Mouse (Mus musculus) kidney, adult 9 months (tissue): Measurements from ENCODE around the gene March4.

Experiments used
- DNase-seq: peaks from one replicate; pipeline ENCODE4 v3.0.0; 2022

Gene March4

GRCm38 (mm10) chr1:72536611-72537351, at the start of gene March4:
Gene March4 (minus strand): TSS chr1:72536930.
- peak; percentile 24 for DNase-seq

DNA sequence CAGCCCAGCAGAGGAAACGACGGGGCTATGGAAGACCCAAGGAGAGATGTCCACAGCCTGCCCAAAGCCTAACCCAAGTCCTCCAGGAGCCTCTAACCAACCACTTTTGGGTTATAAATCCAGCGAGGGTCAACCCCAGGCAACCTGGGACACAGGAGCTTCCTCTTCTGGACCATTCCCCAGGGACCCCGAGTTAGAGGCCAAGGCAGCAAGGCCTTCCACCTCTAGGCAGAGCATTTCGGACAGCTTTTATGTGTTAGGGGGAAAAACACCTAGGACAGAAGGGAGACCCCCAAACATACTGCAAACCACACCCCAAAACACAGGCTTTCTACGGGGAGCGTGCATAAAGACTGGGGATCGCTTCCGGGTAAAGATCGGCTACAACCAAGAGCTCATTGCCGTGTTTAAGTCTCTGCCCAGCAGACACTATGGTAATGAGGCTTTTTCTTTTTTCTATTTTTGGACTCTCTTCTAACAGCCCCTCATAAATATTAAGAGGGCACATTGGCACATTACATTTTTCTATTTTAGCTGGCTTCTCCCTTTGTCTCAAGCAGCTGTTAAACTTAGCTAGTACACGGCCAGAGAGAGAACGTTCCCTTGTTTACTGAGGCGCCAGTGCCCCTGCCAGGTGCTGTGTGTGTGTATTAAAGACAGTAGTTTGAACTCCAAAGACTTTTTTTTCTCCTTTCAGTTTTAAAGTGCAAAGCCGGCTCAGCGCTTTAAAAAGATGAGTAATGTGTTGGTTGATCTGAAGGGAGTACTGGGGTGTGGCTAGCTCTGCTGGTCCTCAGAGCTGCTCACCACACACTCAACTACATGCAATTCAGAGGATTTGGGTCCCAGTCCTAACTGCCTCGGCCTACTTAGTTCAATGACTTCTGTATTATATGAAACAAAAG, 49.5 kb upstream of the March4 start:
- DNase-seq = no peak

GRCm38 (mm10) chr1:72583906-72584305, 47.2 kb upstream of the March4 start:
- DNase-seq = no peak

- peak; percentile 99 for DNase-seq
Observed at GRCm38 (mm10) chr1:72582947-72583731, 46.4 kb upstream of the March4 start, which contains the start of gene Smarcal1. Gene Smarcal1 (plus strand): TSS chr1:72583251.

DNA sequence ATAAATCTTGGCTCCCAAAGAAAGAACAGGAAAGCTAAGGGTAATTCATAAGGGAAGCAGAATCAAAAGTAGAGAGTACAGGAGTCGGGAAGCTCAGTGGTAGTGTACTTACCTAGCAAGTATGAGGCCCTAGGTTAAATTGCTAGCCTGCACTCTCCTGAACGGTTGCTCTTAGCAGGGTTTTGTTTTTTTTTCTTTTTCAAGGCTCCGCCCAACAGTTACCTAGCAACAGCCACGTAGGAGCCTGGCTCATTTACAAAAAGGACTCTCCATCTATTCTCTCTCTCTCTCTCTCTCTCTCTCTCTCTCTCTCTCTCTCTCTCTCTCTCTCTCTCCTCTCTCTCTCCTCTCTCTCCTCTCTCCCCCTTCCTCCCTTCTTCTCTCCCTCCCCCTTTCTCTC, 42.1 kb upstream of the March4 start:
- no peak for DNase-seq

DNA sequence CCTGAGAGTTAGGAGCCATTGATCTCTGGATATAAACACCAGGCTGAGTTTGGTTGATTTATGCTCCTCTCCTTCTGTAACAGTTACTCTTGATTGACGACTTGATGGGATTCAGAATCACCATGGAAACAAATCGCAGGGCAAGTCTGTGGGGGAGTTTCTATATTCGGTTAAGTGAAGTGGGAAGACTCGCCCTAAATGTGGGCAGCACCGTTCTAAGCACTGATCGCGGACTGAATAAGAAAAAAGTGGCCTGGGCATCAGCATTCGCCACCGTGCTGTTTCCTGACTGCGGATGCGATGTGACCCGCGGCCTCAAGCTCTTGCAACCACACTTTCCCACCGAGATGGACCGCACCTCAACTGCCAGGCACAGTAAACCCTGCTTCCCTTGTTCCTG, 41.6 kb upstream of the March4 start:
- DNase-seq = no peak

GRCm38 (mm10) chr1:72577481-72577922, 40.8 kb upstream of the March4 start:
- no peak for DNase-seq

DNA sequence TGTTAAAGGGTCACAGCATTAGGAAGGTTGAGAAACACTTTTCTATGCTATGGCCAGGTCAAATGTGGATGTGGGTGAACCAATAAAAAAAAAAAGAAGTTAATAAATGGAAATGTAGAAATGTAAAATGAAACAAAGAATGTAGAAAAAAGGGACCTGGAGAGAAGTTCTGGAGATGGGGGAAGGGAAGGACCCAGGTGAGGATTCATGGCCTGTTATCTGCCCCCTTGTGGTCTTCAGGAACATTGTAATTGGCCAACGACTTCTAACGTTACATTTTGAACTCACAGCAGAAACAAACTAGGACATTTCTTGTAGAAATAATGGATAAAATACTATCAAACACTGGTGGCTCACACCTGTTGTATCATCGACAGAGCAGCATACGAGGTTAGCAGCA, 38.4 kb upstream of the March4 start:
- DNase-seq = no peak

GRCm38 (mm10) chr1:72574608-72575007, 37.9 kb upstream of the March4 start:
- DNase-seq = no peak

GRCm38 (mm10) chr1:72574047-72574446, 37.3 kb upstream of the March4 start:
- no peak for DNase-seq

DNA sequence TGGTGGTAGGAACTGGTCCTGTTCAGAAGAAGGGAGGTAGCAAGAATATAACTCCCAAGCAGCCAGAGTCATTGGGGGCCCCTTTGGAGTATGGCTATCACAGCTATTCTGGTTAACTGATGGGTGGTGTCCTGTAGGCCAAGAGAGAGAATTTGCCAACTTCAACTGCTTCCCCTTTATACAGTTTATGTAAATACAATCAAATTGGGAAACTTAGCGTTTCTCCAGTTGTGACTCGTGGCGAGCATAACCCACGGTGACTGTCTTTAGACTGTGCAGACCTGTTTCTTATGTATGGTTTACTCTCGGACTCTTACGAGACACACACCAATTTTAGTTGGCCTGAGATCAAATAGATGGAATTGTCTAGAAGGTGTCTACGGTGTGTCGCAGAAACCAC, 32.0 kb upstream of the March4 start:
- no peak for DNase-seq

DNA sequence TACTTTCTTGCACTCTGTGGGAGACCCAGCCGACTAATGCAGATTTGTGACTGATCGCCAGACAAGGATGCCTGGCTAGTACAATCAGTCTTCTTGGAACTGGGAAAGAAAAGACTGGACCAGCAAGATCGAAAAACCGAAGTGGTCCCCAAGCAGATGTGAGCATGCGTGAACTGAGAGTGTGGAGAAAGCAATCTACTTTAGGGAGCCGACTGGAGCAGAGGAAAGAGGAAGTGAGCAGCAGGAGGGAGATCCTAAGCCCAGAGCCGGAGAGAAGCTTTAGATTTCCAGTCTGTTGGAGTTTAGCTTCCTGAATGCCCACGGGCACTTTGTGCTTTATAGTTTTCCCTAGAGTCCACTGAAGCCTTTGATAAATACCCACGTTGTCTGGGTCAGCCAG, 30.3 kb upstream of the March4 start:
- no peak for DNase-seq

DNA sequence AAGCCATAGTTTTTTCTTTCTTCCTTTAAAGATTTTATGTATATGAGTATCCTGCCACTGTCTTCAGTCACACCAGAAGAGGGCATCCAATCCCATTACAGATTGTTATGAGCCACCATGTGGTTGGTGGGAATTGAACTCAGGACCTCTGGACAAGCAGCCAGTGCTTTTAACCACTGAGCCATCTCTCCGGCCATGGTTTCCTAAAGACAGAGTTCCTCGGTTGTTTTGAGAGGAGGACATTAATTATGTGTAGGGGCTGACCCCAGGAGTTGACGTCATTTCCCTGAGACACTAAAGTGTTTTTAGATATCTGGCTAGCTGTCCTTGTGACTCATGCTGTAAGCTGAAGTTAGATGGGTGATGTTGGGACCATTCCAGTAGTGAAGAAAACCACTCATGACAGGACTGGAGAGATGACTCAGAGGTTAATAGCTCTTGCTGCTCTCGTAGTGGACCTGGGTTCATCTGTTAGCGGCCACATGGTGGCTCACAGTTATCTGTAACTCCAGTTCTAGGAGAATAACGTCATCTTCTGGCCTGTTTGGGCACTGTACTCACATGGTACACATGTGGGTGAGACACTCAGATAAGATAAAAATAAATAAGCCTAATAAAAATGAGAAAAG, 27.7 kb upstream of the March4 start:
- peak; percentile 22 for DNase-seq

GRCm38 (mm10) chr1:72558625-72559024, 21.9 kb upstream of the March4 start:
- no peak for DNase-seq

DNA sequence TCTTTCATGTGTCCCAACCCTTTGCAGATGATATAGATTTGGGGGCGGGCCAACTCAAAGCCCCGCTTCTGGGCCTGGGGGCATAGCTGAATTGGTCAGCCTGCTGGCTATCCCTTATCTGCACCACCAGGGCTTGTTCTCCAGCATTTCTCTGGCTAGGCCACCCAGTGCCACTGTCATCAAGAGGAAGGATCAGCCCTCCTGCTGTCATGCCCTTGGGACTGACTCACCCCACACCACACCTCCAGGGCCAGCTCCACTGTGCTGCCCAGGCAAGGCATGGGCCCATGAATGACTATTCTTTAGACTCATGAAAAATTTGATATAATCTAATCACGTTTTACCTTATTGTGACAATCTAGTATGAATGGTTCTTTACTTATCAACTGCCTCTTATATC, 19.7 kb upstream of the March4 start:
- no peak for DNase-seq

- no peak for DNase-seq
Observed at GRCm38 (mm10) chr1:72550317-72550716, 13.6 kb upstream of the March4 start.

GRCm38 (mm10) chr1:72538266-72538665, 1.5 kb upstream of the March4 start:
- DNase-seq = no peak

DNA sequence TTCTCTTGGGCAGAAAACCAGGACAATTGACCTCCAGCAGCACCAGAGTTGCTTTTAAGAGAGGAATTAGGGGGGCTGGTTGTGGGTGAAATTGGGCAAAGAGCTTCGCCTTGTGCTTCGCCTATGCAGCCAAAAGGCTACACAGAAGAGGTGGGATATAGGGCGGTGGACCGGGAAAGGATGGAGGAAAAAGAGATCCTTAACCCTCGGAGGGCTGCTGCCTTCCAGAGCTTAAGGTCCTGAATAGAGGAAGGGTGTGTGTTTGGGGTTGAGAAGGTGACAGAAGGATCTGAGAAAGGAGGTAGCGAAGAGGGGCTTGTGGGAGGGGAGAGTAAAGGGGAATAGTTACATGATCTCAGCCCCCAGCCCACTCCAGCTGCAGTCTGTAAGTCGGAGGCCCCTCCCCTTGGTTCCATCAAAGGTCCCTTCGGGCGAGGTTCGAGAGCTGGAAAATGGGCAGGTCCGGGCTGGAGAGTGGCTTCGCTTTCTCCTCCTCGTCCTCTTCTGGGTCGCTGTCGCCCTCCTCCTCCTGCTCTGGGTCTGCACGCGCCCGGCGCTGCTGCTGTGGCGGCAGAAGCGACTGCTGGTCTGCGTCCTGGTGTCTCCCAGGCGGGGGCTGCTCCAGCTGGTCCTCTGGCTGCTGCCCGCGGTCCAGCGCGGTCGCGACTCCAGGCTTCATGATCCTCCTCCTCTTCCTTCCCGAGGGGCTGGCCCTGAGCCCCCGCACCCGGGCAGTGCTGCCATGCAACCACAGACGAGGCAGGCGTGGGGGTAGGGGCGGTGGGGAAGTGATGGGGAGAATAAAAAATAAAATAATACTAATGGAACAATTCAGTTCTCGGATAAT, 782 bp downstream of the March4 start:
- DNase-seq = no peak

DNA sequence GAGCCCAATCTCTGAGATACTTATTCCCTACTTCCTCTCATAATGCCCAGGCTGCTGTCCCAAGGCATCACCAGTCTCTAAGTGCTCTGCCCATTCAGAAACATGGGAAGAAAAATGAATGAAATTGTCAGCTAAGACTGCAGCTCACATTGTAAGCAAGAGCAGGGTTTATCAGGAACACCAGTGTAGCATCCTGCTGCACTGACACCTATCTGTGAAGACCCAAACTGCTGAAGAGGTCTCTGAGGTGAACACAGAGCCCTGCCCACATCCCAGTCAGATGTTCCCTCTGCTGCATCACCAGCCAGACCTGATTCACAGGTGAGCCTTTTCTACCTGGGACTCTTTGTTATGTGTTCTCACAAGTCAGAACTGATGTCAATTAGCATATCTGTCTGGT, 3.3 kb downstream of the March4 start:
- DNase-seq = no peak

DNA sequence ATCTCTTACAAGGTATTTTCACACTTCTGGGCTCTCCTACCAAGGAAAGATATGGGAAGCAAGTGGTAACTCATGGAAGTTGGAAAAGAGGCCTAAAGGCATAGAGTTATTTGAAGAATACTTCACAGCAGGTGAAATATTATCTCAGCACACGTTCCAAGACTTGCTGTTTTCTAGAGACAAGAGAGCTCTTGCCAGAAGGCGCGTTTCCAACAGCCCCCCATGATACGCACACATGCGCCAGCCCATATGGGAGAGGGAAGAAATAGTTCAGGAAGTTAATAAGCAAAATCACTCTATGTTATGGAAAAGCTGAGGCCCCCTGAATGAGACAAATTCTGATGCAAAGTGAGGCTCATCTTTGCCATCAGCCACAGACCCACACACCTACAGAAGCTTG, 3.8 kb downstream of the March4 start:
- no peak for DNase-seq

DNA sequence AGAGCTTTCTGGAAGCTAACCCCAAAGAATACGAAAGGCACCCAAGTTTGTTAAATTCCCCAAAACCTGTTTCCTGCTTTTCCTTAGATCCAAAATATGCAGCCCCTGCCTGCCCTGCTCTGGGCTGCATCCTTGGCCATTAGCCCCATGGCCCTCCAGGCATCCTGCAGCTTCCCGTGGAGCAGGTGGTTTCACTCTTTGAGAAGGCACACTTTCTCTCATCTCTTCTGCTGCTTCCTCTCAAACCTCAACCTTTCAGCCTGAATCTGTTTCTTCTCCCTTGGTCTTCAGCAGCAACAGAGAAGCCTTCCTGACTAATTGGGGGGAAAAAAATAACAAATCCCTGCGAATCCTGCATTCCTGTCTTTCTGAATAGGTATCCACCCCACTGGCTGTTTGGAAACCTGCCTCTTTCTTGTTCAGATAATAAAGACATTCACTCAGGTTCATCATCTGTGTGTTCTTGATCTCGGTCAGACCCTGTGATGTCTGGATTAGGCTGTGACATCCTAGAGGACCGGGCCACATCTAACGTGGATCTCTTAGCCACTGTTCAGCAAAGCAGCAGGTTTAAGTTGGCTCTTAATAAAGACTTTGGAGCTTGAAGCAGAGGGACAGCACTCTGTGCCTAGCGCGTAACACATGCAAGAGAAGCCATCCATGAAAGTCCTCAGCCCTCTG, 6.1 kb downstream of the March4 start:
- DNase-seq = no peak
